Mouse (Mus musculus) cerebellum, adult 2 months (tissue): ENCODE results near the gene Rasgef1b. TPM values are rescaled to one million over a fixed set of nuclear protein-coding genes. Genes with fewer than 3 reads are reported as not detected.
A peak's percentile ranks its signal among the peaks of the same experiment; 100 is the strongest.

ENCODE experiments used
- DNase-seq, 2 experiments: peaks; one replicate each; pipeline ENCODE4 v3.0.0; 2021
- H3K27ac ChIP-seq: fragments of 200-500 bp; 2 replicates; pipeline ENCODE4 v1.5.1; 2012; ENCODE audit warnings: low read length, control low read depth, inconsistent platforms; ENCODE audit not compliant: insufficient read depth
- H3K27me3 ChIP-seq: fragments of 200-500 bp; 2 replicates; pipeline ENCODE4 v1.6.1; 2012; ENCODE audit warnings: inconsistent platforms, mild to moderate bottlenecking, low read length, moderate library complexity; ENCODE audit not compliant: control insufficient read depth, insufficient read depth
- H3K4me1 ChIP-seq: fragments of 200-500 bp; 2 replicates; pipeline ENCODE4 v1.6.1; 2011; ENCODE audit warnings: low read length; ENCODE audit not compliant: control insufficient read depth, insufficient read depth
- H3K4me3 ChIP-seq: fragments of 200-500 bp; replicated peaks from 2 replicates; pipeline ENCODE3; 2011; ENCODE audit warnings: mild to moderate bottlenecking, low read depth, low read length, control low read depth; ENCODE audit not compliant: insufficient read depth
- CTCF ChIP-seq: fragments of 200-500 bp; IDR thresholded peaks from 2 replicates; pipeline ENCODE4 v1.5.1; 2011; ENCODE audit warnings: low read depth, mild to moderate bottlenecking, control low read depth, low read length, moderate library complexity, borderline replicate concordance; ENCODE audit not compliant: insufficient read depth
- POLR2A ChIP-seq: fragments of 200-500 bp; IDR thresholded peaks from 2 replicates; pipeline ENCODE4 v1.6.1; 2011; ENCODE audit warnings: low read length, control low read depth, borderline replicate concordance; ENCODE audit not compliant: insufficient read depth
- WGBS: fragments of 180-500 bp; shearing (Covaris S2); methylation state at CpG from one replicate; pipeline ENCODE4 v1.1.7; 2018; 5-methylcytosine and 5-hydroxymethylcytosine counted together
- polyA plus RNA-seq: library from polyadenylated mRNA; depleted of rRNA; stranded (reverse); fragments of >200 nt; gene quantifications from 2 replicates; pipeline ENCODE4 v1.2.3, GENCODE M21; 2012

Rasgef1b gene
- polyA plus RNA-seq, 1 experiment: 19.6 TPM

- no peak overlapping the region for H3K27ac ChIP-seq
- 51% methylated on average over 6 of the region's 6 CpGs for WGBS
- TF ChIP-seq CTCF (no peak), POLR2A (no peak)
- DNase-seq: peak; percentile 29 to 49
- no peaks in the 10 kb centered on the region for H3K27me3 ChIP-seq
- H3K4me1 ChIP-seq: peaks cover 16% of the 10 kb centered on the region; the same call in 1 of the 2 replicates
- no peak overlapping the region for H3K4me3 ChIP-seq
Observed at GRCm38 (mm10) chr5:99480078-99481031, 248.5 kb downstream of the Rasgef1b start.

- H3K4me1 ChIP-seq: peaks cover 16% of the 10 kb centered on the region; the same call in 1 of the 2 replicates
- no peak overlapping the region for H3K4me3 ChIP-seq
- no peak overlapping the region for H3K27ac ChIP-seq
- TF ChIP-seq CTCF: no peak
- TF ChIP-seq POLR2A: no peak
- peak; percentile 57 to 67 for DNase-seq
- no peaks in the 10 kb centered on the region for H3K27me3 ChIP-seq
- WGBS: 6% methylated on average over 20 of the region's 20 CpGs
Observed at GRCm38 (mm10) chr5:99479263-99480077, 249.4 kb downstream of the Rasgef1b start.

- no peaks in the 10 kb centered on the region for H3K27me3 ChIP-seq
- no peak overlapping the region for H3K4me3 ChIP-seq
- DNase-seq: no peak
- no peak overlapping the region for H3K27ac ChIP-seq
- no peak for TF ChIP-seq CTCF
- no peak for TF ChIP-seq POLR2A
- H3K4me1 ChIP-seq: peaks cover 16% of the 10 kb centered on the region; the same call in 1 of the 2 replicates
- 38% methylated on average over 4 of the region's 4 CpGs for WGBS
Observed at GRCm38 (mm10) chr5:99478716-99479115, 250.1 kb downstream of the Rasgef1b start.

- H3K4me1 ChIP-seq: peaks cover 16% of the 10 kb centered on the region; the same call in 1 of the 2 replicates
- DNase-seq: no peak
- WGBS: 97% methylated on average over 9 of the region's 9 CpGs
- H3K4me3 ChIP-seq: no peak overlapping the region
- no peak overlapping the region for H3K27ac ChIP-seq
- TF ChIP-seq POLR2A: no peak
- no peak for TF ChIP-seq CTCF
- no peaks in the 10 kb centered on the region for H3K27me3 ChIP-seq
Observed at GRCm38 (mm10) chr5:99477420-99477815, 251.4 kb downstream of the Rasgef1b start.

- Histone ChIP-seq H3K27me3 (no peaks in the 10 kb centered on the region), H3K27ac (no peak overlapping the region), H3K4me1 (peaks cover 16% of the 10 kb centered on the region; the same call in 1 of the 2 replicates), H3K4me3 (no peak overlapping the region)
- no peak for DNase-seq
- TF ChIP-seq CTCF (no peak), POLR2A (no peak)
- 96% methylated on average over 6 of the region's 6 CpGs for WGBS
Observed at GRCm38 (mm10) chr5:99476640-99477419, 252.0 kb downstream of the Rasgef1b start.

DNA sequence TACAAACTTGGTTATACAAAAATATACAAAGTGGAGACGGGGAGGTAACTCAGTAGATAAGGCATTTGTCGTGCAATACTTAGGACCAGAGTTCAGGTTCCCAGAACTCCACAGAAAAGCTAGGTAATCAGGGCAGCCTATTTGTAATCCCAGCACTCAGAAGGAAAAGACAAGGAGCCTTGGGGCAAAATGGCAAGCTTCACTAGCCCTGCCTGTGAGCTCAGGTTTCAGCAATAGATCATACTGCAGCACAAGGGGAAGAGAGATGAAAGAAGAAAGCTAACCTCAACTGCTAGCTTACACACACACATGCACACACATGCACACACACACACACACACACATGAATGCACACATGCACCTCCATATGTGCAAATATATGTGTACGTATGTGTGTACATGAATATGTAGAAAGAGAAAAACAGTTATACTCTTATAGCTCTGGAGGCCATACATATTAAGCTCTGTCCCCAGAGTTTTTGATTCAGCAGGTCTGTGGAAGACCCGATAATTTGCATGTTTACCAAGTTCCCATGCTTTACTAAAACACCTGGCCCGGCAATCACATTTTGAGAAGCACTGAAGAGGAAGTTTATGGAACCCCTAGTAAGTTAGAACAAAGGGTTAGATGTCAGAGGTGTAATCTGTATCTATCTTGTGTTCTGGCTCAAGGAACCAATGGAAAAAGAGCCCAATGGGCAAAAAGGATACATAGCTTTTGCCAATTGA, 256.1 kb downstream of the Rasgef1b start:
- Histone ChIP-seq H3K4me3 (no peak overlapping the region), H3K4me1 (no peaks in the 10 kb centered on the region), H3K27ac (no peak overlapping the region), H3K27me3 (no peaks in the 10 kb centered on the region; the same call in 1 of the 2 replicates)
- TF ChIP-seq CTCF: no peak
- TF ChIP-seq POLR2A: no peak
- WGBS: 97% methylated on average over 5 of the region's 5 CpGs
- no peak for DNase-seq

DNA sequence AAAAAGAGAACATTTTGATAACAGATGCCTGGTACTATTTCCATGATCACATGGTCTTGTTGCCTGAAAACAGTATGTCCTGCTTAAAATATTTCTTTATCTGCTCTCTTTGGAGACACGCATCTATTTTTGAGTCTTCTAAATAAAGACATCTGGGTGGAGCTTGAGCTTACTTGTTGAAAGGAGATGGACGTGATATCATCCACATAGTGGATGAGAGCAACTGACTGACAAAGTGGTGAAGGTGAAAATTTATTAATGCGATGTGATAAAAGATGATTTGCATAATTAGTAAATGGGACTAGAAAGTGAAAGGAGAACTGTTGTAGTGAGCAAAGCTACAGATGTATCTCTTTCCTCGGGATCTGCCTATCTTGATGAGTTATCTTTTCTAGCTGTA, 257.1 kb downstream of the Rasgef1b start:
- WGBS: 94% methylated on average over 4 of the region's 4 CpGs
- H3K27me3 ChIP-seq: no peaks in the 10 kb centered on the region; the same call in 1 of the 2 replicates
- H3K4me1 ChIP-seq: no peaks in the 10 kb centered on the region
- TF ChIP-seq CTCF (no peak), POLR2A (no peak)
- H3K4me3 ChIP-seq: no peak overlapping the region
- DNase-seq: no peak
- H3K27ac ChIP-seq: no peak overlapping the region
